Mouse (Mus musculus) fat pad, adult 2 months (tissue): ENCODE data around the gene Ankrd27.

ENCODE experiments used
- DNase-seq: peaks from one replicate; pipeline ENCODE4 v3.0.0-alpha.2; 2011; ENCODE audit warnings: low read depth, low spot score; ENCODE audit errors: extremely low read depth

Gene Ankrd27

GRCm38 (mm10) chr7:35687229-35687628, 101.2 kb downstream of the Ankrd27 start:
- DNase-seq = no peak

GRCm38 (mm10) chr7:35688276-35688675, 102.2 kb downstream of the Ankrd27 start:
- DNase-seq = no peak
